Mouse (Mus musculus) bone marrow, adult 2 months (tissue): ENCODE data around the gene Adarb1. TPM values are rescaled to one million over a fixed set of nuclear protein-coding genes. Genes with fewer than 3 reads are reported as not detected.

ENCODE experiments used
- H3K27ac ChIP-seq: fragments of 200-500 bp; 2 replicates; pipeline ENCODE4 v1.5.1; 2012; ENCODE audit warnings: low read depth, mild to moderate bottlenecking, control low read depth, inconsistent platforms, low read length; ENCODE audit not compliant: control insufficient read depth, poor library complexity, insufficient read depth
- H3K4me1 ChIP-seq: fragments of 200-500 bp; 2 replicates; pipeline ENCODE4 v1.6.1; 2011; ENCODE audit warnings: low read length; ENCODE audit not compliant: control insufficient read depth, insufficient read depth
- H3K4me3 ChIP-seq: fragments of 200-500 bp; replicated peaks from 2 replicates; pipeline ENCODE3; 2011; ENCODE audit warnings: mild to moderate bottlenecking, low read depth, low read length, control low read depth; ENCODE audit not compliant: control insufficient read depth
- CTCF ChIP-seq: fragments of 200-500 bp; IDR thresholded peaks from 2 replicates; pipeline ENCODE4 v1.5.1; 2011; ENCODE audit warnings: low read length, control low read depth; ENCODE audit not compliant: control insufficient read depth, insufficient read depth
- POLR2A ChIP-seq: fragments of 200-500 bp; IDR thresholded peaks from 2 replicates; pipeline ENCODE4 v1.6.1; 2011; ENCODE audit warnings: low read depth, mild to moderate bottlenecking, control low read depth, low read length, borderline replicate concordance; ENCODE audit not compliant: control insufficient read depth
- WGBS: fragments of 180-500 bp; shearing (Covaris S2); methylation state at CpG from one replicate; pipeline ENCODE4 v1.1.7; 2018; 5-methylcytosine and 5-hydroxymethylcytosine counted together
- polyA plus RNA-seq: library from polyadenylated mRNA; stranded (reverse); fragments of >200 nt; gene quantifications from 2 replicates; pipeline ENCODE4 v1.2.4, GENCODE M21; 2011; ENCODE audit warnings: low replicate concordance; ENCODE audit not compliant: missing spikeins, insufficient read depth, insufficient read length

Gene Adarb1
- polyA plus RNA-seq, 1 experiment = 1.7 TPM

- TF ChIP-seq POLR2A (no peak), CTCF (no peak)
- H3K27ac ChIP-seq = no peak overlapping the region
- H3K4me3 ChIP-seq = no peak overlapping the region
- WGBS = 82% methylated on average over 6 of the region's 6 CpGs
- H3K4me1 ChIP-seq = no peaks in the 10 kb centered on the region
Observed at GRCm38 (mm10) chr10:77454795-77455194, 36.7 kb upstream of the Adarb1 start.

- Histone ChIP-seq H3K4me3 (no peak overlapping the region), H3K4me1 (no peaks in the 10 kb centered on the region), H3K27ac (no peak overlapping the region)
- WGBS = 89% methylated on average over 4 of the region's 4 CpGs
- TF ChIP-seq POLR2A (no peak), CTCF (no peak)
Observed at GRCm38 (mm10) chr10:77451822-77452221, 33.8 kb upstream of the Adarb1 start.

- TF ChIP-seq POLR2A (no peak), CTCF (no peak)
- no peak overlapping the region for H3K27ac ChIP-seq
- H3K4me3 ChIP-seq = no peak overlapping the region
- no peaks in the 10 kb centered on the region for H3K4me1 ChIP-seq
Observed at GRCm38 (mm10) chr10:77450159-77450464, 32.0 kb upstream of the Adarb1 start.

GRCm38 (mm10) chr10:77449315-77450158, 31.5 kb upstream of the Adarb1 start:
- 25% methylated on average over 23 of the region's 23 CpGs for WGBS
- H3K4me1 ChIP-seq = no peaks in the 10 kb centered on the region
- no peak for TF ChIP-seq POLR2A
- no peak for TF ChIP-seq CTCF
- H3K27ac ChIP-seq = no peak overlapping the region
- H3K4me3 ChIP-seq = no peak overlapping the region

- Histone ChIP-seq H3K4me3 (no peak overlapping the region), H3K4me1 (no peaks in the 10 kb centered on the region), H3K27ac (no peak overlapping the region)
- 47% methylated on average over 6 of the region's 6 CpGs for WGBS
- TF ChIP-seq CTCF (no peak), POLR2A (no peak)
Observed at GRCm38 (mm10) chr10:77448698-77449247, 30.7 kb upstream of the Adarb1 start.

GRCm38 (mm10) chr10:77448209-77448608, 30.1 kb upstream of the Adarb1 start:
- TF ChIP-seq CTCF = no peak
- no peak for TF ChIP-seq POLR2A
- H3K27ac ChIP-seq = no peak overlapping the region
- WGBS = 81% methylated on average over 7 of the region's 7 CpGs
- no peaks in the 10 kb centered on the region for H3K4me1 ChIP-seq
- H3K4me3 ChIP-seq = no peak overlapping the region

- TF ChIP-seq POLR2A (no peak), CTCF (no peak)
- WGBS = 38% methylated on average over 2 of the region's 2 CpGs
- Histone ChIP-seq H3K27ac (no peak overlapping the region), H3K4me3 (no peak overlapping the region), H3K4me1 (no peaks in the 10 kb centered on the region)
Observed at GRCm38 (mm10) chr10:77447755-77448154, 29.7 kb upstream of the Adarb1 start.

- no peak for TF ChIP-seq POLR2A
- TF ChIP-seq CTCF = no peak
- Histone ChIP-seq H3K4me1 (no peaks in the 10 kb centered on the region), H3K27ac (no peak overlapping the region), H3K4me3 (no peak overlapping the region)
- WGBS = 79% methylated on average over 4 of the region's 4 CpGs
Observed at GRCm38 (mm10) chr10:77442250-77442649, 24.2 kb upstream of the Adarb1 start.
